Mouse (Mus musculus): ENCODE data around the gene Sptssa. TPM values are rescaled to one million over a fixed set of nuclear protein-coding genes. Genes with fewer than 3 reads are reported as not detected.

Sptssa gene
- 224 and 255 TPM in 2 replicates for polyA plus RNA-seq (2014; fragmentation: Nextera tagmentation; extraction: Ambion mirVana)

DNA sequence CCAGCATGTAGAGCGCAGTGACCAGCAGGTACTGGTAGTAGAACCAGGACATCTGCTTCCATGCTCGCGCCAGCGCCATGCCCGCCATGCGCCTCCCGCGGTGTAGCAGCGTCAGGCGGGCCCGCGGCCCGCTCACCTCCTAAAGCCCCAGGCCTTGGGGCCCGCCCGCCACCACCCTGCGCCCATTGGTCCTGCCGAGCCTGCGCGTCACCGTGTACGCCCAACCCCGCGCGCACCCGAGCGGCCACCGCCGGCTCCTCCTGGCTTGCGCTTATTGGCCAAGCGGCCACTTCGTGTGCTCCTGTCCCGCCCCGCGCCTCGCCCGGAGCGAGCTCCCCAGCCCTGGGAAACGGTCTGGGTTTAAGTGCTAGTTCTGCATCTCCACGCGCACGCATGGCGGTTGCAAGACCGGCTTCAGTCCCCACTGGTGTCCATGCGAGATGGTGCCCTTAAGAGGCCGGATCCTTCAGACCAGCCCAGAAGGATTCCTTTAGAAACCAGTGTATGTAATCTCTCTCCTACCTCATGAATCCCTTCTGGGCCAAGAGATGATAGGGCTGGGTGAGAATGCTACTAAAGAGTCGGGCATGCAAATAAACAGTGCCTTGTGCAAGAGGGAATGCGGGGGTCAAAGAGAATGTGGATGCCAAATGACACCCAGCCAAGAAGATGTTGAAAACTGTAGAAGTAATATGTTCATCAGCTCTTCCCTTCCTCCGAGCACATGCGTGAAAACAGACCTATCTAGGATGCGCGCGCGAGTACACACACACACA lies at the start of gene Sptssa:
Gene Sptssa, minus strand, starts transcription at position 178 of the 776 bp plus-strand sequence.
- Histone ChIP-seq H3K27me3 (ENCODE audit: control insufficient read depth, insufficient read depth, low read length) (no peaks in the 10 kb centered on the region), H3K4me1 (ENCODE audit: control insufficient read depth, insufficient read depth, low read length) (peaks cover 28% of the 10 kb centered on the region; the same call in 1 of the 2 replicates), H3K36me3 (ENCODE audit: control insufficient read depth, insufficient read depth, low read length) (no peaks in the 10 kb centered on the region), H3K4me2 (replicated peaks; ENCODE audit: low read depth, low read length) (peak within 1 kb of the TSS; percentile 78), H3K9me3 (ENCODE audit: control insufficient read depth, low read length) (no peaks in the 10 kb centered on the region), H3K9ac (ENCODE audit: low read depth, low read length) (peak within 1 kb of the TSS; percentile 81), H3K27ac (ENCODE audit: low read depth, low read length) (peak within 1 kb of the TSS; percentile 85), H3K4me3 (ENCODE audit: low read length) (peak within 1 kb of the TSS; percentile 77)
- WGBS, result 8% methylated on average over 49 of the region's 53 CpGs
- peak; percentile 99 for ATAC-seq (ENCODE audit: low FRiP score, low TSS enrichment)

DNA sequence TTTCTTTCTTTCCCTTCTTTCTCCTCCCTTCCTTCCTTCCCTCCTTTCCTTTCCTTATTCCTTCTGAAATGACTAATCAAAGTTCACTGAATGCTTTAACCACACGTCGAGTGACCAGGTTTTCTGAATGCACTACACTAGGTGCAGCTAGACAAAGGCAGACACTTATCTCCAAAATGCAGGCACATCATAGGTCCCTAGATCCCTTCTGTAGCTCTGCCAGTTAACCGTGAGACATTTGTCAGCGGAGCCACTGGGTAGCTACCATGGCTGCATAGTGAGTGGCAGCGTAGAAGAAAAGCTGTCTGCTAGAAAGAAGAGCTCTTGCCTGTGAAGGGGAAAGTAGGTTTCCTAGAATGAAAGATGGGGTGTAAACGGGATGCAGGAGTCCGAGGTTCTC lies 43.0 kb upstream of the Sptssa start:
- H3K4me1 ChIP-seq (ENCODE audit: control insufficient read depth, insufficient read depth, low read length), result no peaks in the 10 kb centered on the region
- ATAC-seq (ENCODE audit: low FRiP score, low TSS enrichment), result no peak
- H3K9me3 ChIP-seq (ENCODE audit: control insufficient read depth, low read length), result no peaks in the 10 kb centered on the region
- H3K27me3 ChIP-seq (ENCODE audit: control insufficient read depth, insufficient read depth, low read length), result no peaks in the 10 kb centered on the region
- H3K36me3 ChIP-seq (ENCODE audit: control insufficient read depth, insufficient read depth, low read length), result no peaks in the 10 kb centered on the region
- H3K27ac ChIP-seq (ENCODE audit: low read depth, low read length), result no peak overlapping the region
- WGBS, result 65% methylated on average over 7 of the region's 7 CpGs
- H3K4me2 ChIP-seq (replicated peaks; ENCODE audit: low read depth, low read length), result no peak overlapping the region
- no peak overlapping the region for H3K4me3 ChIP-seq (ENCODE audit: low read length)
- H3K9ac ChIP-seq (ENCODE audit: low read depth, low read length), result no peak overlapping the region

DNA sequence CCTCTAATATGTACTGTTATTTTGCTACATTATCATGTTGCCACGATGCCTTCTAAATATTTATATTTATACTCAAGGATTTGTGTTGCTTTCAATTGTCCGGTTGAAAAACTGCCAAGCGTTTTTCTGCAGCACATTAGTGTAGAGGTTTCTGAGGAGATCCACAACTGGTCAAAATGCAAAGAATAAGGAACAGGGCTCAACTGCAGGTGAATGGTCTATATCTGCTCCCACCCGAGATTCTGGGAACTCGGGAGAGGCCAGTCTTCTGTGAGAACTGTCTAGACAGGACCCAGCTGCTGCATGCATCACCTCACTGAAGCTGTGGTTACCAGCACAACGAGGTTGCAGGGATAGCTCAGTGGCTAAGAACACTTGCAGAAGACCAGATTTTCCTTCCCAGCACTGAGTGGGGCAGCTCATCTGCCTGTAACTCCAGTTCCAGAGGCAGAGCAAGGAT lies 41.4 kb upstream of the Sptssa start:
- Histone ChIP-seq H3K4me1 (ENCODE audit: control insufficient read depth, insufficient read depth, low read length) (no peaks in the 10 kb centered on the region), H3K36me3 (ENCODE audit: control insufficient read depth, insufficient read depth, low read length) (no peaks in the 10 kb centered on the region; the same call in 1 of the 2 replicates), H3K27ac (ENCODE audit: low read depth, low read length) (no peak overlapping the region), H3K27me3 (ENCODE audit: control insufficient read depth, insufficient read depth, low read length) (no peaks in the 10 kb centered on the region), H3K4me2 (replicated peaks; ENCODE audit: low read depth, low read length) (no peak overlapping the region), H3K9ac (ENCODE audit: low read depth, low read length) (no peak overlapping the region), H3K4me3 (ENCODE audit: low read length) (no peak overlapping the region), H3K9me3 (ENCODE audit: control insufficient read depth, low read length) (no peaks in the 10 kb centered on the region)
- no peak for ATAC-seq (ENCODE audit: low FRiP score, low TSS enrichment)
- WGBS, result 39% methylated on average over 6 of the region's 6 CpGs

DNA sequence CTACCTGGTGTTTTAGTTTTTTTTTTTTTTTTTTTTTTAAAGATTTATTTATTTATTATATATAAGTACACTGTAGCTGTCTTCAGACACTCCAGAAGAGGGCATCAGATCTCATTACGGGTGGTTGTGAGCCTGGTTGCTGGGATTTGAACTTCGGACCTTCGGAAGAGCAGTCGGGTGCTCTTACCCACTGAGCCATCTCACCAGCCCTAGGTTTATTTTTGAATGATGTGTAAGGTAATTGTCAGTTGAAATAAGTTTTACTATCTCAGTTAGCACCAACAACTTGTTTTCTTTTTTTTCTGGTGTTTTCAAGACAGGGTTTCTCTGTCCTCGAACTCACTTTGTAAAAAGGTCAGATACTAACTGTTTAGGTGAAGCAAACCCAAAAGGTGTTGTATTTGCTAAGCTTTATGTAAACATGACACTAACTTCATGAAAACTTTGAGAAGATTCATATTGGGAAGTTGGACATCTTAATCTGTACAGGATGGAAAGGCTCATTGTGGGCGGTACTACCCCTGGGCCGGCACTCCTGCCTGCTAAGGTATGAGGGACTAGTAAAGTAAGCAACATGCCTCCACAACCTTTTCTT lies 40.7 kb upstream of the Sptssa start:
- H3K27ac ChIP-seq (ENCODE audit: low read depth, low read length), result no peak overlapping the region
- H3K36me3 ChIP-seq (ENCODE audit: control insufficient read depth, insufficient read depth, low read length), result peaks cover 4% of the 10 kb centered on the region; the same call in 1 of the 2 replicates
- no peaks in the 10 kb centered on the region for H3K27me3 ChIP-seq (ENCODE audit: control insufficient read depth, insufficient read depth, low read length)
- H3K4me1 ChIP-seq (ENCODE audit: control insufficient read depth, insufficient read depth, low read length), result no peaks in the 10 kb centered on the region
- H3K4me3 ChIP-seq (ENCODE audit: low read length), result no peak overlapping the region
- 11% methylated on average over 7 of the region's 7 CpGs for WGBS
- ATAC-seq (ENCODE audit: low FRiP score, low TSS enrichment), result peak; percentile 51
- H3K4me2 ChIP-seq (replicated peaks; ENCODE audit: low read depth, low read length), result no peak overlapping the region
- no peak overlapping the region for H3K9ac ChIP-seq (ENCODE audit: low read depth, low read length)
- no peaks in the 10 kb centered on the region for H3K9me3 ChIP-seq (ENCODE audit: control insufficient read depth, low read length)

DNA sequence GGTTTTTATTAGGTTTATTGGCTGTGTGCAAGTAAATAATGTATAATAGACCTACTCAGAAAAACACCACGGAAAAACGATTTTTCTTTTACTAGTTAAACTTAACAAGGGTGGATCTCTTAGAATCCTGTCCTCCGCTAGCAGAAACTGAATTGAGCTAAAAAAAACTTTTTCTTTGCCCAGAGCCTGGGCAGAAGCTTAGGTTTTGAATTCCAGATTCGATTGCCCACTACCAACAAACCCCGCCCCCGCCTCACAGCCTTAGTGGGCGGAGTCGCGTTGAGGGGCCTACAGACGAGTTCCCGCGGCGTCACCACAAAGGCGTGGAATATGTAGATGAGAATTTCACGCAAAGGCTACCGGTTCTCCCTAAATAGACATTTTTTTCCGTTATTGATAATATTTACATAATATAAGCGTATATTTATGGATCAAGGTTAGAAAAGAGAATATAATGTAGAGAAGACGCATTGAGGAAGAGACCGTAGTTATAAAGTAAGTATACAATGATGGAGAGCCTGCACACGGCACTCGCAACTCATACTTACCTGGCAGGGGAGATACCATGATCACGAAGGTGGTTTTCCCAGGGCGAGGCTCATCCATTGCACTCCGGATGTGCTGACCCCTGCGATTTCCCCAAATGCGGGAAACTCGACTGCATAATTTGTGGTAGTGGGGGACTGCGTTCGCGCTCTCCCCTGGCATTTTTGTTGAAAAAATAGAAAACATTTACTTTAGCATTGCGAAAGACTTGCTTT lies 40.0 kb upstream of the Sptssa start:
- Histone ChIP-seq H3K4me1 (ENCODE audit: control insufficient read depth, insufficient read depth, low read length) (no peaks in the 10 kb centered on the region), H3K9me3 (ENCODE audit: control insufficient read depth, low read length) (no peaks in the 10 kb centered on the region), H3K4me2 (replicated peaks; ENCODE audit: low read depth, low read length) (peak overlapping the region; percentile 64), H3K27me3 (ENCODE audit: control insufficient read depth, insufficient read depth, low read length) (no peaks in the 10 kb centered on the region), H3K27ac (ENCODE audit: low read depth, low read length) (peak overlapping the region; percentile 89), H3K9ac (ENCODE audit: low read depth, low read length) (peak overlapping the region; percentile 76; the same call in 1 of the 2 replicates), H3K36me3 (ENCODE audit: control insufficient read depth, insufficient read depth, low read length) (peaks cover 4% of the 10 kb centered on the region; the same call in 1 of the 2 replicates), H3K4me3 (ENCODE audit: low read length) (peak overlapping the region; percentile 85)
- under 1% methylated on average over 32 of the region's 32 CpGs for WGBS
- ATAC-seq (ENCODE audit: low FRiP score, low TSS enrichment), result peak; percentile 91

DNA sequence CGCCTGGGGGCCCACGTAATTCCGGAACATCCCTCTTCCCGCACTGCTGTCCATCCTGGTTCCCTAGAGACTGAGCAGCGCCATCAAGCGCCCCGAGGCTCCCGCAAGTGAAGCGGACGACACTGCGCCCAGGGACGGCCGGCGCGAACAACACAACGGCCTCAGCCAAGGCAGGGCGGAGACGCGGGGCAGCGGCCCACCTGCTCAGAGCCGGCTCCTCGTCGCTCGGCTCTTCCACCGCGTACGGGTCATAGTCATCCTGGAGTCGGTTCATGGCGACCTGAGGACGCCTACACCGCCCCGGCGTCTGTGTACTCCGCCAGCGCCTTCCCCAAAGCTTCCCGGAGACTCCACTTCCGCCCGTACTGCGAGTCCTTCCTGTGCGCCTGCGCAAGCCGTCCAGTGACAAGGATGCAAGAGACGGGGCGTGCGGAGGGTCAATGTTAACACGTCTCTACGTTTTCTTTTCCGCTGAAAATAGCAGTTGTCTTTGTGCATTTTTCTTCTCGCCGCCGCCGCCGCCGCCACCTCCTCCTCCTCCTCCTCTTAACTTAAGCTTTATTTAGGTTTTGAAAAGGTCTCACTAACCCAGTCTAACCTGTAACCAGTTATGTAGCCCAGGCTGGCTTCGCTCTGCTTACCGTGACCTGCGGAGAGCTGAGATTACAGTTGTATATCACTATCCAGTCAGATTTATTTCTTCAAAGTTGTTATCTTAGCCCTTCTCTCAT lies 39.3 kb upstream of the Sptssa start, which contains the start of gene Eapp:
Gene Eapp, minus strand, starts transcription at position 387 of the 731 bp plus-strand sequence.
- peak within 1 kb of the TSS; percentile 85 for H3K4me3 ChIP-seq (ENCODE audit: low read length)
- peak within 1 kb of the TSS; percentile 76 for H3K9ac ChIP-seq (ENCODE audit: low read depth, low read length)
- H3K27me3 ChIP-seq (ENCODE audit: control insufficient read depth, insufficient read depth, low read length), result no peaks in the 10 kb centered on the region
- 1% methylated on average over 57 of the region's 57 CpGs for WGBS
- H3K9me3 ChIP-seq (ENCODE audit: control insufficient read depth, low read length), result no peaks in the 10 kb centered on the region
- H3K27ac ChIP-seq (ENCODE audit: low read depth, low read length), result peak within 1 kb of the TSS; percentile 89
- peak within 1 kb of the TSS; percentile 64 for H3K4me2 ChIP-seq (replicated peaks; ENCODE audit: low read depth, low read length)
- ATAC-seq (ENCODE audit: low FRiP score, low TSS enrichment), result peak; percentile 91
- H3K4me1 ChIP-seq (ENCODE audit: control insufficient read depth, insufficient read depth, low read length), result no peaks in the 10 kb centered on the region
- peaks cover 4% of the 10 kb centered on the region; the same call in 1 of the 2 replicates for H3K36me3 ChIP-seq (ENCODE audit: control insufficient read depth, insufficient read depth, low read length)

DNA sequence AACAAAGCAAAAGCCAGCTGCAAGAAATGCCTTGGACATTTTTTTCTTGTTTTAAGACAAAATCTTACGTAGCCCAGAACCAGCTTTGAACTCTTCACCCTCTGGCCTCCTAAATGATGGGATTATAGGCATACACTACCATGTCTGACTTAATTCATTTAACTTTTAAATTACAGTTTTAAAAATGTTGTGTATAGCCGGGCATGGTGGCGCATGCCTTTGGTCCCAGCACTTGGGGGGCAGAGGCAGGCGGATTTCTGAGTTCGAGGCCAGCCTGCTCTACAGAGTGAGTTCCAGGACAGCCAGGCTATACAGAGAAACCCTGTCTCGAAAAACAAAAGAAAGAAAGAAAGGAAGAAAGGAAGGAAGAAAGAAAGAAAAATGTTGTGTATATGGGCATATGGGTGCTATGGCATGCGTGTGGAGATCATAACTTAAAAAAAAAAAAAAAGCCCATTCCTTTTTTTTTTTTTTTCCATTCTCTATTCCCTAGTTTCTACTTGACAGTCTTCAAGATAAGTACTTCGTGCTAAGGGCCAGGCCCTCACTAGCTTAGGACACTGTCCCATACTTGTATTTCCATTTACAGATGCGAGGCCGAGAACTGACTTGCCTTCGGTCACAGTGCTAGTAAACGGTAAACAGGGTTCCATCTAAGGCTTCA lies 38.6 kb upstream of the Sptssa start:
- H3K4me2 ChIP-seq (replicated peaks; ENCODE audit: low read depth, low read length), result peak overlapping the region; percentile 64
- no peaks in the 10 kb centered on the region for H3K4me1 ChIP-seq (ENCODE audit: control insufficient read depth, insufficient read depth, low read length)
- H3K27ac ChIP-seq (ENCODE audit: low read depth, low read length), result peak overlapping the region; percentile 89
- no peak for ATAC-seq (ENCODE audit: low FRiP score, low TSS enrichment)
- H3K27me3 ChIP-seq (ENCODE audit: control insufficient read depth, insufficient read depth, low read length), result no peaks in the 10 kb centered on the region
- no peaks in the 10 kb centered on the region for H3K9me3 ChIP-seq (ENCODE audit: control insufficient read depth, low read length)
- H3K9ac ChIP-seq (ENCODE audit: low read depth, low read length), result peak overlapping the region; percentile 76
- H3K4me3 ChIP-seq (ENCODE audit: low read length), result peak overlapping the region; percentile 85
- 43% methylated on average over 12 of the region's 12 CpGs for WGBS
- peaks cover 10% of the 10 kb centered on the region; the same call in 1 of the 2 replicates for H3K36me3 ChIP-seq (ENCODE audit: control insufficient read depth, insufficient read depth, low read length)

DNA sequence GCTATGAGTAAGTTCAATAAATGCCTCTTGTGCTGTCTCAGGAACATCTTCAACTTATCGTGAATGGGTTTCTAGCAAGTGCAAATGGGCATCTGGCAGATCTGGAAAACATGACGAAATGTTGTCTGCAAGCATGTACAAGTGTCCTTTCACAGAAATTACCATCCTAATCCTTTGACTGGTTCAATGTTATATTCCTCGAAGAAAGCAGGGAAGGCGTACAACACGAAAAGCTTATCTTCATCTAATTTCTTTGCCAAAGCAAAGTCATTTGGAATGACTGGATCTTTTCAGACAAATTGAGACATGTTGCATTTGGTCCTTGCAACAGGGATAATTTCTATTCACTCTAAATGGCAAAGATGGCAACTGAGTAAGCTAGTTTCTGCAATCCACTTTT lies 32.7 kb upstream of the Sptssa start:
- no peaks in the 10 kb centered on the region for H3K27me3 ChIP-seq (ENCODE audit: control insufficient read depth, insufficient read depth, low read length)
- 96% methylated on average over 5 of the region's 5 CpGs for WGBS
- no peak overlapping the region for H3K27ac ChIP-seq (ENCODE audit: low read depth, low read length)
- no peak overlapping the region for H3K4me2 ChIP-seq (replicated peaks; ENCODE audit: low read depth, low read length)
- no peak overlapping the region for H3K4me3 ChIP-seq (ENCODE audit: low read length)
- H3K4me1 ChIP-seq (ENCODE audit: control insufficient read depth, insufficient read depth, low read length), result no peaks in the 10 kb centered on the region
- H3K36me3 ChIP-seq (ENCODE audit: control insufficient read depth, insufficient read depth, low read length), result peaks cover 32% of the 10 kb centered on the region; the same call in 1 of the 2 replicates
- H3K9ac ChIP-seq (ENCODE audit: low read depth, low read length), result no peak overlapping the region
- H3K9me3 ChIP-seq (ENCODE audit: control insufficient read depth, low read length), result no peaks in the 10 kb centered on the region
- no peak for ATAC-seq (ENCODE audit: low FRiP score, low TSS enrichment)

Data from kidney, embryonic 14.5 days (tissue).